Mouse (Mus musculus): ENCODE results near the gene Wnt5a.

Gene Wnt5a

DNA sequence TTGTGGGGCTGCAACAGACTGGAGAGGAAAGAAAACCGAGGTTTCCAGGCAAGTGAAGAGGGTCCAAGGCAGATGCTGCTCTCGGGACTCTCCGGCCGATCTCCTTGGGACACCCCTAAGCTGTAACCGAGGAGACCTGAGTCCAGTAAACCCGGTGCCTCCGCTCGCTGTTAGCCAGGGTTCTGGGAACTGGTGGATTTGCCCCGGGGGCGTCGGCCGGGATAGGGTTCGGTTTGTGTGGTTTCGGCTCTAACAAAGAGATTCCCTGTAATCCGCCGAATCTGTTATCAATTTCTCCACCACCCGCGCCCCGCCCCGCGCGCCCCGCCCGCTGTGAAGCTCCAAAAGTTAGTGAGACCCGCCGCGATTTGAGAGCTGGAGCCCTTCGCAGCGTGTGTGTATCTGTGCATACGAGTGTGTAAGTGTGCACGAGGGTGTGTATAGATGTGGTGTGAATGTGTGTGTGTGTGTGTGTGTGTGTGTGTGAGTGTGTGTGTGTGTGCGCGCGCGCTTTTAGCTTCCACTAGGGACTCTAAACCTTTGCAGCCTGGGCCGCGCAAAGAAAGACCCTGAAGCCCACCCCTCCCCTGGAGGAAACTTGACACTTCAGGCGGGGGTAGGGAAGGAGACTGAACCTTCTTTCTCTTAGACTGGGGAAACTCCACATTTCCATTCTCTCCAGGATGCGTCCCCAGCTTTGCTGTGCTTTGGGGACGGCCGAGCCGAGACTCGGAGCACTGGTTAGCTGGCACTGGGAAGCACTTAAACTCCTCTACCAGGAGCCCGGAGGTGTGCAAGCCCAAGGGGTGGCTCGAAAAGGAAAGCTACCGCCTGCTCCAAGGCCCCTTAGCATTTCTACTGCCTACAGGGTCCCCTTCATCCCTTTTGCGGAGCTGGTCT is 5.1 kb downstream of the Wnt5a start:
- no peak for DNase-seq (ENCODE audit: extremely low read depth, low read depth)

DNA sequence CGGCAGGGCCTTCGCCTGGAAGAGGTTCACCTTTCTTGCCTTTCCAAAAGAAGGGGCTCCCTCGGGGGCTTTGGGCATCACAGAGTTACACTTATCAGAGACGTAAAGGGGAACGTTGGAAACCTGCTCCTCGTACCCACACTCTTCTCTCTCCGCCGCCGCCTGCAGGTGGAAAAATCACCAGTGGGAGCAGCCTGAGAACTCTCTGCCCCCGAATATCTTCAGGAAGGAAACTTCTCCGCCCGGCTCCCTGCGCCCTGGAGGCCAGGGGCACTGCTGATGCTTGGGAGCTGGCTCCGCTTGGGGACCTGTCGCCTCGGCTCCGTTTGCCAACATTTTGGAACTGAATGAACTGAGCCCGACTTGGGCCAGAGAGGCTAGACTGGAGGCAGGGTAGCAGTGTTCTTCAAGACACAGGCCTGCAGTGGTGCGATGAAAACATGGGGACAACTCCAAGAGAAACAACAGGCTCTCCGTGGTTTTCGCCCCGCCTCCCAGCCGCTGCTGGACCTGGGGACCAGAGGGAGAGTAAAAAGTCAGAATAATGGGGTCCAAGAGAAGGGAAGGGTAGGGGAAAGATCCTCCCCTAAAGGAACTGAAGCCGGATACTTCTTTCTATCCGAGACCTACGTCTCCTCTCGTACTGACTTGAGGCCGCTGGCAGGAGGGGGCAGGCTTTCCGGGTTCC is 5.9 kb downstream of the Wnt5a start:
- DNase-seq (ENCODE audit: extremely low read depth, low read depth) = no peak

DNA sequence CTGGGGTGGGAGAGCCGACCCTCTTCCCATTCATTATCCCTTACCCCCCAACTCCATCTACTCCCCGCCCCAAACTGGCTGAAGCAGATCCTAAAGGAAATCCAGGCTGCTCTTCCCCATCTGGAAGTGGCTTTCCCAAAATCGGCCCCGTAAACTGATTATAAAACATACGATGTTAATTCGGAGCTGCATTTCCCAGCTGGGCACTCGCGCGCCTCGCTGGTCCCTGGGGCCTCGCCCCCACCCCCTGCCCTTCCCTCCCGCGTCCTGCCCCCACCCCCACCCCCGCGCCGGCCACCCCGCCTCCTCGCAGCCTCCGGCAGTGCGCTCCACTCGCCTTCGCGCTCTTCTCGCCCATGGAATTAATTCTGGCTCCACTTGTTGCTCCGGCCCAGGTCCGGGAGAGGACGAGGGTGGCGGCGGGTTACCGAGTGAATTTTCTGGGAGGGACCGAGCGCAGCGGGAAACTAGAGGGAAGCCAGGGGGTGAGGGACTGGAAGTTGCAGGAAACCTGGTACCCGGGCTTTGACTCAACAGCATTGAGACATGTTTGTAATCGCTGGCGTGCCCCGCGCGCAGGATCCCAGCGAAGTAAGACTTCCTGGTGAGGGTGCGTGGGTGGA is 6.6 kb downstream of the Wnt5a start:
- no peak for DNase-seq (ENCODE audit: extremely low read depth, low read depth)

DNA sequence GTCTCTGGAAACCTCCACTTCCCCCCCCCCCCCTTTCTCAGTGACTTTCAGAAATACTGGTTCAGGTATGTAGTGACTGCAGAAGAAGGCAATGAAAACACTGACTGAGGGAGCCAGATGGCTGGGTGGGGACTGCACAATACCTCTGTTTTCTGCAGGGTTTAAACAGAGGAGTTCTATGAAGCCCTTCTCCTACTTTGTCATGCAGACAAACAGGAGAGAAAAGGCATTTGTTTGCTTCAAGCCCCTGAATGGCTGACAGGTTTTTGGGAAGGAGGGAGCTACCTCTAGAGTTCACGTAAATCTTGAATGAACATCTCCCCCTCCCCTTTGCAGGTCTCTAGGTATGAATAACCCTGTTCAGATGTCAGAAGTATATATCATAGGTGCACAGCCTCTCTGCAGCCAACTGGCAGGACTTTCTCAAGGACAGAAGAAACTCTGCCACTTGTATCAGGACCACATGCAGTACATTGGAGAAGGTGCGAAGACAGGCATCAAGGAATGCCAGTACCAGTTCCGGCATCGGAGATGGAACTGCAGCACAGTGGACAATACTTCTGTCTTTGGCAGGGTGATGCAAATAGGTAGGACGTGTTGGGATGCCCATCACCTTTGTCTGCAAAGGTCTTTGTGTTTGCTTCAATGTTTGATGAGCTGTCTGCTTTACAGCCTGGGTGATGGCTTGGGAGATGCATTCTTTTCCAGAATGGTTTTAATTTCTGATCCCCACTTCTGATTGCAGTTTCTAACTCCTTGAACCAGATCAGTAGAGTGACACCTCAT is 8.4 kb downstream of the Wnt5a start:
- DNase-seq (ENCODE audit: extremely low read depth, low read depth) = no peak

DNA sequence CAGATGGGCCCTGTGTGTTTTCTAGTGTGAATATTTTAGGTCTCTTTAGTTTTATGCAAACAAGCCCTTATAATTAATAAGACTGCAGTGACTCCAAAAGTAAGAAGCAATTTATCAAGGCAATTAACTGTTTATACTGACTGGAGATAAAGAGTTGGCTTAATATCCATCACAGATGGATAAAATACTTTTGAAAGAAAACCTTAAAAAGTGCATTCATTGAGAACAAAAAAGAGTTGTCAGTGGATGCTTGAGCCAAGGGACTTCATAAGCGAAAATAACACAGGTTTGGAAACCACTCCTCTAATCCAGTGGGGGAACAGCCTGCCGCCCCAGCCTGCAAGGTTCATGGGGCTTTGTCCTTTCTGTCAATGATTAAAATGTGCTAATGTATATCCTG is 9.6 kb downstream of the Wnt5a start:
- DNase-seq (ENCODE audit: extremely low read depth, low read depth) = no peak

DNA sequence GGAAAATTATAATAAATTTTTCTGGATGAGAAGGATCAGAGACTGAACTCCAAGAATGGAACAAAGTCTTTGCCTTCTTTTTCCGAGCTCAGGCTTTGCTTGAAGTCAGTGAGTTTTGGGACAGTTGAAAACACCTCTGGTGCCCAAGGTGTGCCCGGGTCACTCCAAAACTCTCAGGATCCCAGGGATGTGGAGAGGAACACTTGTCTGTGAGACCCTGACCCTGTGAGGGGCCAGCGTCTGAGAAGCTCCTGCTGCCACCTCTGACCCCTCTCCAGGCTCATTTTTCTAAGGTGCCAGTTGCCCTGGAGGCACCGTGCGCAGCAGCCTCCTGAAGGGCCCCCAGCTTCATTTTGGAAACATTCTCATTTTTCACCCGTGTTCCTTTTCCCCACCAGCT is 10.8 kb downstream of the Wnt5a start:
- no peak for DNase-seq (ENCODE audit: extremely low read depth, low read depth)

DNA sequence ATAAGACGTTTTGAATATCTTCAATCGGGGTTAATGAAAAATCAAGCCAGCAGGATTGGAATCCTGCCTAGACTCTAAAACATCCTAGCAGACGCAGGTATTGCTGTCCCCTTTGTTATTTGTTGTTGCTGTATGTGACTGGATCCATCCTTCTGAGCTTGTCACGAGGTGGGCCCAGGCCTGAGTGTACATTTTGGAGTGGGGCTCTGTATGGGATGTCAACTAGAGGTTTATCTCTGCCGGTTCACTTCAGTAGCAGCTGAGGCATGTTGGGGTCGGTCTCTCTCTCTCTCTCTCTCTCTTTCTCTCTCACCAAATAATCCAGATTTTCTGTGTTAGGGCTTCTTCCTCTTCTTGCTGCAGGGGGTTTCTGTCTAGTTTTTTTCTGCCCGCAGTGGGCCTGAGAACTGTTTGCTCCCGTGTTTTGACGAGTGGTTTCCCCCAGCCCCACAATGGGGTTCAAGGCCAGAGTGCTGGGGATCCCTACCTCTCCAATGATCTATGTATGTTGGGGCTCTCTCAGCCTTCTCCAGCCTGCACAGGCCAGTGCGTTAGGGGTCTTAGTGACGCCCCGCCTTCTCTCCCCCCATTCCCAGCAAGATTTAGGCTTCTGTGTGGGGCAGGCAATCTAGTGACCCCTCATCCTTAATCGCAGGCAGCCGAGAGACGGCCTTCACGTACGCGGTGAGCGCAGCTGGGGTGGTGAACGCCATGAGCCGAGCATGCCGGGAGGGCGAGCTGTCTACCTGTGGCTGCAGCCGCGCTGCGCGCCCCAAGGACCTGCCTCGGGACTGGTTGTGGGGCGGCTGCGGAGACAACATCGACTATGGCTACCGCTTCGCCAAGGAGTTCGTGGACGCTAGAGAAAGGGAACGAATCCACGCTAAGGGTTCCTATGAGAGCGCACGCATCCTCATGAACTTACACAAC is 13.3 kb downstream of the Wnt5a start:
- DNase-seq (ENCODE audit: extremely low read depth, low read depth) = no peak

DNA sequence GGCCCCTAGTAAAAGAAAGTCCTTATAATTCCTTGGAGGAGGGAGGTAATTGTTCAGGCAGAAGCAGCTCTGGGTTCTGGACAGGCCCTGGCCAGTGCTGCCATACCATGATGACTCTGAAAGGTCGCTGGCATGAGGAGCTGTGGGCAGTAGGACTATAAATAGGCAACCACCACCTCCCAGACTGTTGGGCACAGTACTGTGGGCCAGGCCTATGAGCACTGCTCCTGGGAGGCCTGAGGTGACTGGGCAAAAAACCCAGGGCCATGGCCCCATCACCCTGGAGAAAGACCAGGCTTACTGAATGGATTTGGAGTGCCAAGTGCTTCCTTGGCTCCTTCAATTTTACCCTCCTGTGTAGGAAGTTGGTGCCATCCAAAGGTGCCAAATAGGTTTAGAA is 16.6 kb downstream of the Wnt5a start:
- no peak for DNase-seq (ENCODE audit: extremely low read depth, low read depth)

DNA sequence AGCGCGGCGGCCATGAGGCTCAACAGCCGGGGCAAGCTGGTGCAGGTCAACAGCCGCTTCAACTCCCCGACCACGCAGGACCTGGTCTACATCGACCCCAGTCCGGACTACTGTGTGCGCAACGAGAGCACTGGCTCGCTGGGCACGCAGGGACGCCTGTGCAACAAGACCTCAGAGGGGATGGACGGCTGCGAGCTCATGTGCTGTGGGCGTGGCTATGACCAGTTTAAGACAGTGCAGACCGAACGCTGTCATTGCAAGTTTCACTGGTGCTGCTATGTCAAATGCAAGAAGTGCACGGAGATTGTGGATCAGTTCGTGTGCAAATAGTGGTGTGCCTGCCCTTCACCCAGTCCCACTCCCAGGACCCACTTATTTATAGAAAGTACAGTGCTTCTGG is 18.1 kb downstream of the Wnt5a start:
- DNase-seq (ENCODE audit: extremely low read depth, low read depth) = no peak

DNA sequence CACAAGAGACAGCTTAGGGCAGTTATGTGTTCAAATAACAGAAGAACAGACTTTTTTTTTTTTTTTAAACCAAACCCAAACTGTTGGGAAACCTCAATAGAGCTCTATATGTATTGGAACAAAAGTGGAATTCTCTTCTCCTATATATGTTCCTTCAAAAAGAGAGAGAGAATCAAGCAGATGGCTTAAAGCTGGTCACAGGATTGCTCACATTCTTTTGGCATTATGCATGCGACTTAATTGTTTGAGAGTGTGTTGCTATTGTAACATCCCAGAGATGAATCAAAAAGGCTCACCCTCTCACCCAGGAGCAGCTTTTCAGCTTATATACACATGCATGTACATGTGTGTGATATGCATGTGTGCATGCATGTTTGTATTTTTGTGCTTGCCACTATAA is 21.0 kb downstream of the Wnt5a start:
- no peak for DNase-seq (ENCODE audit: extremely low read depth, low read depth)

DNA sequence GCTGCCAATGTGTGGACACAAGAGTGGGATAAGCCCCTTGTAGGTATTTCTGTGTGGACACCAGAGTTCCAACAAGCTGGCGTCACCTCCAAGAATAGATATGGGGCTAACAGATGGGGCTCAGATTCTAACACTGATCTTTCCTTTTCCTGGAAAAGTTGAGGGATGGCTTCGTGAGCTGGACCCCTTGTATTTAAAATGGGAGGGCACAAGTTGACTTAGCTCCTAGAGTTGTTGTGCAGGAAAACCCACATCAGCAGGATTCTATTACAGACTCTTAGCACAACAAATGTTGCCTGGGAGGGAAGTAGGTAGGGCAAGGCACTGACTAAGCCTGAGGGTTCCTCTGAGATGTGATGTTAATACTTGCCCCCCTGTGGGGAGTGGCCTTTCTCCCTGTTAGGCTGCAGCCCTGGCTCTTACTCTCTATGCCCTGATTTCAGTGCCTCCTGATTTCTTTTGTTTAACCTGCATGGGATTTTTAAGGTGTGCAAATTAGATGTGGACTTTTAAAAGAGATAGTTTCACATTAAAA is 23.7 kb downstream of the Wnt5a start:
- DNase-seq (ENCODE audit: extremely low read depth, low read depth) = no peak

DNA sequence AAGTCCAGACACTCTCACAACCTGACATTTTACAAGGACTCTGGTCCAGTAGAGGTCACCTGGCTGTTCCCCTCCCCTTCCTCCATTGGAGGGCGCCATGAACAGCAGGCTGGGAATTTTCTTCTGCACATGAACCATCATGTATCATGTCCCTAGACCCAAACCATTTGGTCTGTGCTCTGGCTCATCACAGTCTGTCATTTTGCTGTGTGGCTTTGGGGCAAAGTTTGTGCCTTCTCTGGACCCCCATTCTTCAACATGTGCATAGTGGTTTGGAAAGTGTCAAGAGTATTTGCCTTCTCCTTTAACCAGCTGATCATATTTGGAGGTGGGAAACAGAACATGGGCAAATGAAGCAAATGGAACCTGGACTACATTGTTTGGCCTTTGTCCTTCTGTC is 27.0 kb downstream of the Wnt5a start:
- DNase-seq (ENCODE audit: extremely low read depth, low read depth) = no peak

DNA sequence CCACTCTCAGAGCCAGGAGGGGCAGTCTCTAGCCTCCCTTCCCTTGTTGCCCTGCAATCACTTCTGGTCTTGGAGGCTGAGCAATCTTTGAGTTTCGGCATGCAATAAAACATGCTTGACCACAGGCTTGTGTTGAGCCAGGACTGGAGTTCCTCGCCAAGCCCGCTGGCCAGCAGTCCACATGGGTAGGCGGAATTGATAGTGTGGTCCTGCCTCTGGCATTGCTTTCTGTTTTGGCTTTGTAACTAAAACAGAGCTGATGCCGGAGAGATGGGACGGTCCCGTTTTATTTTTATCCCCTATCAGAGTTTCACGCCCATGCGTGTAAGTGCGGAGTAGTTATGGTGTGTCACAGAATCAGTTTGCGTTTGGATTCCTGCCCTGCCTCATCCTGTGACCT is 28.4 kb downstream of the Wnt5a start:
- DNase-seq (ENCODE audit: extremely low read depth, low read depth) = no peak

DNA sequence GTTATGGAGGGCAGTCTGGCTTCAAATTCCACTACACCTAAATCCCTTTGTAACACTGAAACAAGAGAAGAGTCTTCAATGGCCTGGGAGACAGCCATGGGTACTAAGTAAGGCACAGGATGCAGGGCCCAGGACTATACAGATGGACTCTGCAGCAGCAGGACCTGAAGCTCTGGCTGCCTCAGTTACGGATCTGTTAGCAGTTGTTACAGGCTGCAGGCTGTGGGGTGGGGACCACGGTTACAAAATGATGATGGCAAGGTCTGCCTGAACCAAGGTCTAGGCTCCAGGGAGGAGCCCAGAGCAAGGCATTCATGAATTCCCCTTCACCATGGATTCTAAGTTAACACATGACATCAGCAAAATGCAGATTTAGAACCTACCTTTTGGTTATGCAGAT is 29.3 kb downstream of the Wnt5a start:
- DNase-seq (ENCODE audit: extremely low read depth, low read depth) = no peak

DNA sequence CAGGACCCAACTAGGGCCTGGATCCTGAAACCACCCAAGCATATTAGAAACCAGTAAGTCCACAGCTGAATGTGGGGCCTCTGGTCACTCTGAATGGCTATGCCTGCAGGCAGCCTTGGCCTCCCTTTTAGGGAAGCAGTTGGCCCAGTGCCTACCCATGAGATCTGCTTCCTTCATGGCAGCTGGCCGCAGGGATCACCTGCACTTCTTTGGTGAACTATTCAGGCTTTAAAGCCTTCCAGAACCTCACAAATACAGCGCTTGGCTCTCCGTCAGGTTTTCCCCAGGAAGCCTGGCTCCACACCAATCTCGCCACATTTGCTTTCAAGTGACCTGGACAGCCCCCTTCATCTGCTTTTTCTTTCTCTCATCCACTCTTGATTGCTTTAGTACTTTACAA is 31.3 kb downstream of the Wnt5a start:
- DNase-seq (ENCODE audit: extremely low read depth, low read depth) = no peak

DNA sequence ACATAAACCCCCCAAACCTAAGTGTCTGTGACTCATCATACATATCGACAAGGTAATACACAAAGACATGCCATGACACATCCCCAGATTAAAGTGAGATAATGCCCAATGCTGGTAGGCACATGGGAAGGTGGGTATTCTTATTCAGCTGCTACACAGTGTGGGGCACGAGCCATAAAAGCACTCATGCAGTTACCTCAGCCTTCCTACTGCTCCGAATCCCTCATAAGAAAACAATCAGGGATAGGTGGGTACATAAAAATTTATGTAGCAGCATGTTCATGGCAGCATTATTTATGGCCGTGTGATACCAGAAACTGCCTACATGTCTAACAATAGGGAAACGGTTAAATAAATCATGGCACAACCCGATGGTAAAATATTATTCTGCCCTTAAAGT is 35.0 kb downstream of the Wnt5a start:
- DNase-seq (ENCODE audit: extremely low read depth, low read depth) = no peak

DNA sequence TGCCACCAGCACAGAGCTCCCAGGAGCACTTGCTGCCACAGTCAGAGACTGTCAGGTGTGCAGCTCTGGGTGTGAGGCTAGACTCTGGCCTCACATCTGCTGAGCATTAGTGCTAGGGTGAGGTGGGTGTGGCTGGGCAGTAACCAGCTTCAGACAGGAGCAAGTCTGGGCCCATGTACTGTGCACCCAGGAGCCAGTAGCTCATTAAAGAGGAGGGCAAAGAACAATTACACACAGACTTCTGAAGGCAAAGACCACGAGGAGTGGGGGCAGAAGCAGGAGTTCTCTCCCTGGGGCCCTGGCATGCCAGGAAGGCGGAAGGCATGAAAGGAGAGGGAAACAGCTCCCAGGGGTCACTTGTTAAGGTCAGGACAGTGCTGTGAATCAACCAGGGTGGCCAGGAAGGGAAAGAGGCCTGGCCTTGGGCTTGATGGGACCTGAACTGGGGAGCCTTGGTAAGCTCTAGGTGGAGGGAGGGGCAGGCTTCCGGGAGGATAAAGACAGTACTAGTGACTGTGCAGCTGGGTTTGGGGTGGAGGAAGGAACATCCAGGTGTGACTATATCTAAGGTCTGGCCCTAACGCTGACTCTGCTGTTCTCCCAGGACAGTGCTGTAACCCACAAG is 37.7 kb downstream of the Wnt5a start:
- no peak for DNase-seq (ENCODE audit: extremely low read depth, low read depth)

DNA sequence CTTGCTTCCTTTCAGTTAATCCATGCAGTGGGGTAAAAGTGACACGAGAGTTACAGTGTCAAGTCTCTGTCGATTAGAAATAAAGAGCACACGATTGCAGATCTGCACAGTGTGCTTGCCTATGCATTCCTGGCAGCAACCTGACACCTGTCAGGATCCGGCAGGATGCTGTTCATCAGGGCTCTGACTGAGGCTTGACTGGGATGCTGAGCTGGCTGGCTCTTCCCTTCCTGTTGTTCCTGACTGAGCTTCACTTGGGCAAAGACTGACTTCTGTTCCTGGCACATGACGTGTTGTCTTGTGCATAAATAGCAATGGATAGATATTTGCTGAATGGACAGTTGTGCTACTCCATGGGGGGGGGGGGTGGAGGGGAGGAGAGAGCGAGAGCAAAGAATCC is 57.3 kb downstream of the Wnt5a start:
- no peak for DNase-seq (ENCODE audit: extremely low read depth, low read depth)
